Mouse (Mus musculus) liver, adult 2 months (tissue): ENCODE measurements at regions not wholly inside any gene's neighbourhood (a gene's known extent, or its start where the extent isn't known, plus 50 kb on each side); places are given as distances from the start of the nearest gene placed in this dataset.

Source experiments
- CTCF ChIP-seq: fragments of 200-500 bp; IDR thresholded peaks from 2 replicates; pipeline ENCODE4 v1.5.1; 2011; ENCODE audit warnings: low read depth, low read length, control low read depth
- POLR2A ChIP-seq: fragments of 200-500 bp; IDR thresholded peaks from 2 replicates; pipeline ENCODE4 v1.6.1; 2011; ENCODE audit warnings: low read length, control low read depth; ENCODE audit not compliant: insufficient read depth; ENCODE audit errors: extremely low read depth

- TF ChIP-seq CTCF: no peak
- TF ChIP-seq POLR2A: no peak
These were observed 107.8 kb downstream of the Tent5c start for GRCm38 (mm10) chr3:100381363-100381762.
